Mouse (Mus musculus) urinary bladder, postnatal 14 days (tissue): ENCODE measurements around the gene Pafah1b2.

Source experiments
- DNase-seq: peaks from one replicate; pipeline ENCODE4 v3.0.0; 2021; ENCODE audit warnings: low spot score

The Pafah1b2 gene

DNA sequence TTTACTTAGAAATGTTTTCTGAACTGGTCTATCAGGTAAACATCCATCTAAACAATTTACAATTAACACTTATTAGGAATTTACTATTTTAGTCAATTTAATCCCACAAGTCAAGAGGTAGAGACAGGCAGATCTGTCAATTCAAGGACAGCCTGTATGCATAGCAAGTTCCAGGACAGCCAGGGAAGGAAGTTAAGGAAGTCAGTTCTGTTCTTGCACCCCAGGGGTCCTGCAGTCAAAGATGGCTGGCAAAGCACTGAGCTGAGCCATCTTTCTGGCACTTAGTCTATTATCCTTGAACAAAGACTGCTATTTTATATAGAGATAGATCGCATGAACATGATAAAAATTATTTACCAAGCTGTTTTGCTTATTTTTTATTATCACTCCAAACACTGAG, 31.9 kb downstream of the Pafah1b2 start:
- DNase-seq, result no peak

- no peak for DNase-seq
Measured at GRCm38 (mm10) chr9:45979778-45980177, 32.7 kb downstream of the Pafah1b2 start.

- DNase-seq, result no peak
Measured at GRCm38 (mm10) chr9:45976884-45977283, 35.6 kb downstream of the Pafah1b2 start.

DNA sequence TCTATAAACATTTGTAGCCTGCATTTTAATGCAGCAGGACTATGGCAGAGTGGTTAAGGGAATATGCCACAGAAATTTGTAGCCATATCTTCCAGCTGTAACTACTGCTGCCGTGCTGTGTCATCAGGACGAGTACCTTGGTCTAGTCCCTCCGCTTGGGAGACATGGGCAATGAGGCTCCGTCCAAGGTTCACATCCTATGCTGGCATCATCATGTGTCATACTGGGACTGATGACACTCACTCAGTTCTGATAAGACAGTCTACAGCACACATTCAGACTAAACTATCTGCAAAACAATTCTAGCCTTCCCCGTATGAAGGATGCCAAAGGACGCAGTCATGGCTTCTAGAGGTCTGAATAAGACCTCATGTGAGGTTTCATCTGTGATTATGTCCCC, 48.9 kb downstream of the Pafah1b2 start:
- no peak for DNase-seq

DNA sequence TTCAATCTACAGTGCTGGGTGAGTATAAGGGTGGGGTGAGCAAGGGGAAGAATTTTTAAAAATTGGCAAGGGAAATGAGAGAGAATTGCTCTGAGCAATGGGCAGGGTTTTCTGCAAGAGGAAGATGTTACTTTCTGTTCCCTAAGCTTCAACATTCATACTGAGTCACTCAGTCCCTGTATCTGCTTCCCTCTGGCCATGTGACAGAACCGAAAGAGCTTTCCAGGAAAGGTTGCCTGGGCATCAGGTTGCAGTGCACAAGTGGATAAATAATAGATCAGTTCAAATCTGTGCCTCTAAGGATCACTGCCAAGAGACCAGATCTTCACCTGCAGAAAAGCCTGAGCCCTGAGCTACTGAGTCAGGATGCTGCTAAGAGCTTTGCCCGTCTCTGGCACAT, 50.6 kb downstream of the Pafah1b2 start:
- DNase-seq, result no peak

GRCm38 (mm10) chr9:45959661-45960060, 52.8 kb downstream of the Pafah1b2 start:
- DNase-seq, result no peak

DNA sequence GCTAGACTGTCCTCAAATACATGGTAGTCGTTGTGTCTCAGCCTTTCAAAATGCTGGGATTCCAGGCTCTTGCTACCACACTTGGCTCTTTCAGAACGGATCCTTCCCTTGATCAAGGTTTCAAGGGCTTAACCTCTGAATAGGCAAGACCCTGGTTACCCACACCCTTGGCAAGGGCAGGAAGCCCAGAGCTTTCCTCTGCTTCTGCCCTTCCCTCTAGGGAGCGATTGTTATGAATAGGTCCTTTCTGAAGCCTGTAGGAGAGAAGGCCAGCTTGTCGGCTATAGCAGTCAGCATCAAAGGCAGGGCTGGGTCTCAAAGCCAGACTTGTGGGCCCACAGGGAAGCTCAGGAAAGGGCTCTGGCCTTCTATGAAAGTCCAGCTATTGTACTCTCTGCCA, 53.6 kb downstream of the Pafah1b2 start:
- no peak for DNase-seq

GRCm38 (mm10) chr9:45958023-45958670, 54.3 kb downstream of the Pafah1b2 start:
- DNase-seq, result no peak

DNA sequence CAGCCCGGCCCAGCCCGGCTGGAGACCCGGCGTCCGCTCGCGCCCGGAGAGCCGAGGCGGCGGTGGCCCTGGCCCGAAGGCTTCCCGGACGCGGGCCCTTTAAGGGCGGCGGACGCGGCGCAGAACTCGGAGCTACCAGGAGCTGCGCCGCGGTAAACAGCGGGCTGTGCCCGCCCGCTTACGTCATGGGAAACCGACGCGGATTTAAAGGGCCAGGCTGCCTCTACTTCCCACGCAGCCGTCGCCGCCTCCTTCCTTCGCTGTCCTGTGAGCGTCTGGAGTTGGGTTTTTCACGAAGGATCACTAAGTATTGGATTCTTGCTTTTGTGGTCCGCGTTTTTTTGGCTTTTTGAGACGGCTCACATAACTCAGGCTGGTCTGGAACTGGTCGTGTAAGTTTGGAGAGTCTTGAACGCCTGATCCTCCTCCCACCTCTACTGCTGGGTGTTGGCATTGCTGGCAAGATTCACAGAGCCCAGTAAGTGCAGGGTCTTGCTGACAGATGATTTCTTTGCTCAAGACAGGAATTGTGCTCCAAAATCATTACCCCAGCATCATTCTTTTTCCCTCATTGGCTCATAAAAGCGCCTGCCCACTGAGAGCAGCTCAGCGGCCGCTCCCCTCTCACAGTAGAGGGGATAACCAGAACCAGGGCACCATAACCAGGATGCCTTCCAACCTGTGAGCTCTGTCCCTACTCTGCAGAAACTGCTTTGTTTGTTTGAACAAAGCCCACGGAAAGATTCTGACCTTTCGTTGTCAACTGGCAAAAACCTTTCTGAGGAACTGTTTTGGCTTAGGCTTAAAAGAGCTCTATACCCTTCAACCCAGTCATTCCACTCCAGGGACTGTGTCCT, 57.2 kb downstream of the Pafah1b2 start, which contains the start of gene Sidt2:
Gene Sidt2 (minus strand): TSS at position 152 of the 857 bp plus-strand sequence.
- DNase-seq, result peak; percentile 91

- peak; percentile 43 for DNase-seq
Measured at GRCm38 (mm10) chr9:45954294-45955106, 58.0 kb downstream of the Pafah1b2 start.

GRCm38 (mm10) chr9:45953511-45954293, 58.8 kb downstream of the Pafah1b2 start:
- peak; percentile 55 for DNase-seq

DNA sequence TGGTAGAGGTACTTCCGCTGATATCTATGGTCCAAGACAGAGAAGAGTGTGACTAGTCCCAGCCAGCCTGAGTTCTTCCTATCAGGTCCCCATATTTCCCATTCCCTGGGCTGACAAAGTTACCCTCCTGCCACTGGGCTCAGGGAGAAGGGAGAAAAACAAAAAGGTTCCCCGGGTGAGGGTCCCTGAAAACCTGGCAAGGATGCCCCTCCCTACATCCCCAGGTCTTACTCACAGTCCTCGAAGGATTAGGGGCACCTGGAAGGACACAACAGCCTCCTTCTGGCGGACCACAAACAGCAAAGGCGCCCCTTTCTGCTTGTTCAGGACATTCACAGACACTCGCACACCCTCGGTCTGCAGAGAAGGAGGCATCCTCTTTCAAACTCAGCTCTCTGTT, 59.6 kb downstream of the Pafah1b2 start:
- DNase-seq, result no peak

DNA sequence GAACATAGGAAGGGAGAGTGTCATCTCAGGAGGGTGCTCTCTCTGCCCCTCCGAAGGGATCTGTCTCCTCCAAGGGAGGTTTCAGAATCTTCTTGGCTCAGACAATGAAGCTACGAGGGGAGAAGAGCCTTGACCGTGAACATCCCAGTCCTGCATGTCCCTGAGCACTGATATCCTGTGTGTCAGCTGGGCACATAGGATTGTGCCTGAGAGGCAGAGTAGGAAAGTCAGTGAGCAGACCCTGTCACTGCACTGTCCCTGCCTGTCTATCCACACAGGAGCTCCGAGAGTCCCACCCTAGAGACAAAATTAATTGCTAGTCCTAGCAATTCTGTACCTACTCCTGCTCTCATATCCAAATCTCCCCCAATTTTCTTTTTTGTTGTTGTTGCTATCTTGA, 60.4 kb downstream of the Pafah1b2 start:
- DNase-seq, result no peak

DNA sequence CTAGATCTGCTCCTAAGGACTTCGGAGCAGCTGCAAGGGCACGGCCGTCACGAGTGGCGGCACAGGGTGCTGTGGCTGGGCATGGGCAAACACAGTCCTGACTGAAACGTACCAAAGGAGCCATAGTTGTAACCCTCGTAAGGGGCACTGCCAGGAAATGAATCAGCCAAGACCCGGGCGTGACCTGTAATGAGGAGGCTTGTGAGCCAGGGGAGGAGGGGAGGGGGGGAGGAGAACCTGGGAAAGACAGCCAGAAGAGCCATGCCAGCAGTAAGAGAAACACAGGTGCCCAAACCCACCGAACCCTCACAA, 65.7 kb downstream of the Pafah1b2 start:
- no peak for DNase-seq

- no peak for DNase-seq
Measured at GRCm38 (mm10) chr9:45946182-45946871, 66.2 kb downstream of the Pafah1b2 start.

DNA sequence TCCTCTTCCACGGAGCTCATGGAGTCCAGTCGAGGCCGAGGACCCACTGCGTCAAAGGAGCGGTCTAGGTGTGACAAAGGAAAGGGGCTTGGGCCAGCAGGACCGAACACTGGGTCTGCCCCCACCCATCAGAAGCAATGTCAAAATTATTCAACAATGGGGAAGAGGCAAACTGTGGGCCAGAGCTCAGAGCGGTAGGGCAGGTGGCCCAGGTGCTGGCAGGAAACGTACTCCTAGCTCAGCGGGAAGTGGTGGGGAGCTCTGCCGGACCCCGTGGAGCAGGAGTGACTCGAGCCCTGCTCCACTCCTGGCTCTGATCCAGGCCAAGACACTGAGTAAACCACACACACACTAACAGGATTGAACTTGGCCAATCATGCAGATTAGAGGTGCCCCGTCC, 66.8 kb downstream of the Pafah1b2 start:
- DNase-seq, result no peak

GRCm38 (mm10) chr9:45944506-45945400, 67.7 kb downstream of the Pafah1b2 start:
- no peak for DNase-seq

- DNase-seq, result no peak
Measured at GRCm38 (mm10) chr9:45943628-45944505, 68.6 kb downstream of the Pafah1b2 start.

DNA sequence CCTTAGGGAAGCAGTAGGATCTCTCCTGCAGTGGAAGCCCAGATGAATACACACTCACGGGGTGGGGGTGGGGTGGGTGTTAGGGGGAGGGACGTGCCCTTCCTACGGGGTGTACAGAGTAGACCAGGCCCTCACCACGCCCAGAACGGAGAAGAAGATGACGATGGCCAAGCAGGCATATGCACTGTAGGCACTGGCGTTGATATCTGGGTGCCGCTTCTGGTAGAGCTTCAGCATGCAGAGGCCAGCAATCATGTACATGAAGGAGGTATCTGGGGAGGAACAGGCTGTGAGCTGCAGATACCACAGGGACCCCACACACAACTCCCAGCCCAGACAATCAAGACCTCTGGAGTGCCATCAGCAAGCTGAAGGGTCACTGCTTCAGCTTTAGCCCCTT, 69.6 kb downstream of the Pafah1b2 start:
- no peak for DNase-seq
